Mouse (Mus musculus): ENCODE measurements around the gene Ifitm2. TPM values are rescaled to one million over a fixed set of nuclear protein-coding genes. Genes with fewer than 3 reads are reported as not detected.

Ifitm2 gene
- polyA plus RNA-seq, 1 experiment = 493 TPM

GRCm38 (mm10) chr7:140942341-140942740, 13.4 kb downstream of the Ifitm2 start:
- Histone ChIP-seq H3K4me2 (ENCODE audit: low read depth) (peak overlapping the region; percentile 83), H3ac (ENCODE audit: control insufficient read depth, insufficient read length) (peak overlapping the region; percentile 27), H3K36me3 (ENCODE audit: control insufficient read depth, insufficient read depth) (peaks cover 5% of the 10 kb centered on the region), H3K27me3 (ENCODE audit: control insufficient read depth, insufficient read depth, insufficient read length) (no peaks in the 10 kb centered on the region), H3K4me3 (peak overlapping the region; percentile 72), H3K79me2 (ENCODE audit: control insufficient read depth, insufficient read depth) (no peaks in the 10 kb centered on the region)
- TF ChIP-seq USF1 (IDR thresholded peaks at IDR 0.05; ENCODE audit: low read depth) (no peak), POLR2AphosphoS2 (IDR thresholded peaks at IDR 0.05; ENCODE audit: insufficient read length, low read depth) (peak; percentile 14)

- no peaks in the 10 kb centered on the region for H3K79me2 ChIP-seq (ENCODE audit: control insufficient read depth, insufficient read depth)
- H3K27me3 ChIP-seq (ENCODE audit: control insufficient read depth, insufficient read depth, insufficient read length) = peaks cover under 1% of the 10 kb centered on the region
- peak within 1 kb of the TSS; percentile 27 for H3ac ChIP-seq (ENCODE audit: control insufficient read depth, insufficient read length)
- no peaks in the 10 kb centered on the region for H3K36me3 ChIP-seq (ENCODE audit: control insufficient read depth, insufficient read depth)
- peak within 1 kb of the TSS; percentile 83 for H3K4me2 ChIP-seq (ENCODE audit: low read depth)
- peak within 1 kb of the TSS; percentile 72 for H3K4me3 ChIP-seq
- TF ChIP-seq TCF3 (IDR thresholded peaks at IDR 0.05; ENCODE audit: insufficient read length, low read depth) = no peak
- peak in 1 of 3 experiments; percentile 14 for TF ChIP-seq MYOD1 (IDR thresholded peaks at IDR 0.05; ENCODE audit: control insufficient read depth in 1 of 3, insufficient read length in 2 of 3, low read depth in 2 of 3)
- TF ChIP-seq POLR2A (IDR thresholded peaks at IDR 0.05; ENCODE audit: insufficient read length, low read depth) = peak; percentile 25
- TF ChIP-seq MAX (IDR thresholded peaks at IDR 0.05; ENCODE audit: low read depth) = no peak
- TF ChIP-seq CEBPB (IDR thresholded peaks at IDR 0.05; ENCODE audit: insufficient read depth, poor library complexity, severe bottlenecking) = no peak
- TF ChIP-seq POLR2AphosphoS2 (IDR thresholded peaks at IDR 0.05; ENCODE audit: insufficient read length, low read depth) = no peak
- no peak for TF ChIP-seq E2F4 (IDR thresholded peaks at IDR 0.05; ENCODE audit: insufficient read depth)
- TF ChIP-seq MYOG (IDR thresholded peaks at IDR 0.05; ENCODE audit: control insufficient read depth in 1 of 3, insufficient read depth in 1 of 3, insufficient read length in 2 of 3, low read depth in 2 of 3) = peak in 1 of 3 experiments; percentile 30
- TF ChIP-seq TCF12 (IDR thresholded peaks at IDR 0.05; ENCODE audit: insufficient read depth, poor library complexity, severe bottlenecking) = no peak
- no peak for TF ChIP-seq SRF (IDR thresholded peaks at IDR 0.05; ENCODE audit: control insufficient read depth, insufficient read length, low read depth)
- no peak for TF ChIP-seq REST (IDR thresholded peaks at IDR 0.05; ENCODE audit: insufficient read depth, insufficient read length)
- no peak for TF ChIP-seq USF1 (IDR thresholded peaks at IDR 0.05; ENCODE audit: low read depth)
These were observed 14.3 kb downstream of the Ifitm2 start, which contains the start of gene Pgghg for GRCm38 (mm10) chr7:140941222-140942051. Pgghg (plus strand) TSS chr7:140941391.

- no peak for TF ChIP-seq USF1 (IDR thresholded peaks at IDR 0.05; ENCODE audit: low read depth)
- no peak for TF ChIP-seq TCF3 (IDR thresholded peaks at IDR 0.05; ENCODE audit: insufficient read length, low read depth)
- no peak for TF ChIP-seq E2F4 (IDR thresholded peaks at IDR 0.05; ENCODE audit: insufficient read depth)
- TF ChIP-seq MYOG (IDR thresholded peaks at IDR 0.05; ENCODE audit: control insufficient read depth in 1 of 3, insufficient read depth in 1 of 3, insufficient read length in 2 of 3, low read depth in 2 of 3) = no peak
- TF ChIP-seq POLR2AphosphoS2 (IDR thresholded peaks at IDR 0.05; ENCODE audit: insufficient read length, low read depth) = no peak
- TF ChIP-seq CEBPB (IDR thresholded peaks at IDR 0.05; ENCODE audit: insufficient read depth, poor library complexity, severe bottlenecking) = no peak
- TF ChIP-seq SRF (IDR thresholded peaks at IDR 0.05; ENCODE audit: control insufficient read depth, insufficient read length, low read depth) = no peak
- no peak for TF ChIP-seq POLR2A (IDR thresholded peaks at IDR 0.05; ENCODE audit: insufficient read length, low read depth)
- TF ChIP-seq REST (IDR thresholded peaks at IDR 0.05; ENCODE audit: insufficient read depth, insufficient read length) = no peak
- no peak for TF ChIP-seq TCF12 (IDR thresholded peaks at IDR 0.05; ENCODE audit: insufficient read depth, poor library complexity, severe bottlenecking)
- Histone ChIP-seq H3K79me2 (ENCODE audit: control insufficient read depth, insufficient read depth) (no peaks in the 10 kb centered on the region), H3K4me3 (no peak overlapping the region), H3K36me3 (ENCODE audit: control insufficient read depth, insufficient read depth) (no peaks in the 10 kb centered on the region), H3K27me3 (ENCODE audit: control insufficient read depth, insufficient read depth, insufficient read length) (peaks cover 10% of the 10 kb centered on the region), H3K4me2 (ENCODE audit: low read depth) (no peak overlapping the region), H3ac (ENCODE audit: control insufficient read depth, insufficient read length) (no peak overlapping the region)
These were observed 16.1 kb downstream of the Ifitm2 start for GRCm38 (mm10) chr7:140939669-140940171.

GRCm38 (mm10) chr7:140938896-140939295, 16.9 kb downstream of the Ifitm2 start:
- Histone ChIP-seq H3K27me3 (ENCODE audit: control insufficient read depth, insufficient read depth, insufficient read length) (peaks cover 16% of the 10 kb centered on the region), H3ac (ENCODE audit: control insufficient read depth, insufficient read length) (no peak overlapping the region), H3K79me2 (ENCODE audit: control insufficient read depth, insufficient read depth) (no peaks in the 10 kb centered on the region), H3K36me3 (ENCODE audit: control insufficient read depth, insufficient read depth) (no peaks in the 10 kb centered on the region), H3K4me2 (ENCODE audit: low read depth) (no peak overlapping the region), H3K4me3 (no peak overlapping the region)
- TF ChIP-seq MYOG (IDR thresholded peaks at IDR 0.05; ENCODE audit: control insufficient read depth in 1 of 3, insufficient read depth in 1 of 3, insufficient read length in 2 of 3, low read depth in 2 of 3) (no peak), CEBPB (IDR thresholded peaks at IDR 0.05; ENCODE audit: insufficient read depth, poor library complexity, severe bottlenecking) (no peak), POLR2AphosphoS2 (IDR thresholded peaks at IDR 0.05; ENCODE audit: insufficient read length, low read depth) (no peak), MYOD1 (IDR thresholded peaks at IDR 0.05; ENCODE audit: control insufficient read depth in 1 of 3, insufficient read length in 2 of 3, low read depth in 2 of 3) (no peak), MAX (IDR thresholded peaks at IDR 0.05; ENCODE audit: low read depth) (no peak), SRF (IDR thresholded peaks at IDR 0.05; ENCODE audit: control insufficient read depth, insufficient read length, low read depth) (no peak), POLR2A (IDR thresholded peaks at IDR 0.05; ENCODE audit: insufficient read length, low read depth) (no peak), TCF12 (IDR thresholded peaks at IDR 0.05; ENCODE audit: insufficient read depth, poor library complexity, severe bottlenecking) (no peak), TCF3 (IDR thresholded peaks at IDR 0.05; ENCODE audit: insufficient read length, low read depth) (no peak), REST (IDR thresholded peaks at IDR 0.05; ENCODE audit: insufficient read depth, insufficient read length) (no peak), USF1 (IDR thresholded peaks at IDR 0.05; ENCODE audit: low read depth) (no peak), E2F4 (IDR thresholded peaks at IDR 0.05; ENCODE audit: insufficient read depth) (no peak)
